Mouse (Mus musculus) kidney, postnatal 25 days (tissue): ENCODE measurements around the gene Rgl3.
A peak's percentile ranks its signal among the peaks of the same experiment; 100 is the strongest.

Source experiments
- DNase-seq, 2 experiments: peaks; one replicate each; pipeline ENCODE4 v3.0.0; 2021; ENCODE audit warnings: mixed read lengths in 2 of 2

Rgl3 gene

DNA sequence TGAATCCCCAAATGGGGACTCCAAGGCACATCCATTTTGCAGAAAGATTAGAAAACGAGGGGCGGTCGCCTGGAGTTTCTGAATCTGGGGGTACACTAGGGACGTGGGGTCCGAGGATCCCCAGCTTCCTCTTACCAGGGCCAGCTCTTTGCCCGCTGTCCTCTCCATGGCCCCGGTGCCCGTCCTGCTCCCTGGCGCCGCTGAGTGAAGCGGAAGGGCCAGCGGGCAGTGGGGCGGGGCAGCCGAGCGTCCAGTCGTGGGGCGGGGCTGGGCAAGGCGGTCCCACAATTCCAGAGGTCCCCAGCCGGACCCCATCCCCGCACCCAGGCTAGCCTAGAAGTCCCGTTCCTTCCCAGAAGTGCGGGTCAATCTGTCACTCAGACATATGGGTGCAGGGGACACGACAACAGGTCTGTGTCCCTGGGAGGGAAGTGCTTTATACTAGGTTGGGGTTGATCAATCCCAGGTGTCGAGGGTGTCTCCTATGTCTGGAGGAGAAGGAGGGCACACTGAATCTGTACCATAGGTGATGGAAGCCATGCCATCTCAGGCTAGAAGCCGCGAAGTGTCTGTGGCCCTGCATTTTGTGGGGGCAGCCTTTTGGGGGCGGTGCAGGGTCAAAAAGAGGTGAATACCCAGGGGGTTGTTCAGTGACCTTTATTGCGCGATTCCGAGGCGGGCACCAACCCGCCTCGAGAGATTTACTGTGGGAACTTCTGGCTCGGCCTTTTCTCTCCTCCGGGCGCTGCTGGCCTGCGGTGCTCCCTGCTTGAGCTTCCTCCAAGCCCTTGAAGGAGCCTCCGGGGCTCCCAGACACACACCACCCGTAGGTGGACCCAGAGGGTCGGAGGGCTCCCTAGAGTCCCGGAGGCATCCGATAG, at the start of gene Rgl3:
Gene Rgl3 (minus strand): TSS at position 217 of the 881 bp plus-strand sequence.
- peak; percentile 87 to 93 for DNase-seq

DNA sequence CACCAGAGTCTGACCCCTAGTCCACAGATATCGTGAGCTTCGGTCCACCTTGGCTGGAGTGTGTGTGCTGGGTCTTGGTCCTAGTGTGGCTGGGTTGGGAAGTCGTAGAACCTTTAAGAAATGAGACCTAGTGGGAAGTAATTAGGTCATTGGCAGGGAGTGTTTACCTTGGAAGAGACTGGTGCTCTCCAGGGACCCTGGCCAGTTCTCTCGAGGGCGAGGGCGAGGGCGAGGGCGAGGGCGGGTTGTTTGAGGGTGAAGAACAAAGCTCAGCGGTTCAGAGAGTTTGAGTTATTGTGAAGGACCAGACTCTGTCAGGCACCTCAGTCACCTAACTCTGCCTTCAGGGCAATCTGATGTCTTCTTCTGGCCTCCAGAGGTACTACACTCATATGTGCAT, 48.6 kb upstream of the Rgl3 start:
- DNase-seq, result peak in 1 of 2 experiments; percentile 43

DNA sequence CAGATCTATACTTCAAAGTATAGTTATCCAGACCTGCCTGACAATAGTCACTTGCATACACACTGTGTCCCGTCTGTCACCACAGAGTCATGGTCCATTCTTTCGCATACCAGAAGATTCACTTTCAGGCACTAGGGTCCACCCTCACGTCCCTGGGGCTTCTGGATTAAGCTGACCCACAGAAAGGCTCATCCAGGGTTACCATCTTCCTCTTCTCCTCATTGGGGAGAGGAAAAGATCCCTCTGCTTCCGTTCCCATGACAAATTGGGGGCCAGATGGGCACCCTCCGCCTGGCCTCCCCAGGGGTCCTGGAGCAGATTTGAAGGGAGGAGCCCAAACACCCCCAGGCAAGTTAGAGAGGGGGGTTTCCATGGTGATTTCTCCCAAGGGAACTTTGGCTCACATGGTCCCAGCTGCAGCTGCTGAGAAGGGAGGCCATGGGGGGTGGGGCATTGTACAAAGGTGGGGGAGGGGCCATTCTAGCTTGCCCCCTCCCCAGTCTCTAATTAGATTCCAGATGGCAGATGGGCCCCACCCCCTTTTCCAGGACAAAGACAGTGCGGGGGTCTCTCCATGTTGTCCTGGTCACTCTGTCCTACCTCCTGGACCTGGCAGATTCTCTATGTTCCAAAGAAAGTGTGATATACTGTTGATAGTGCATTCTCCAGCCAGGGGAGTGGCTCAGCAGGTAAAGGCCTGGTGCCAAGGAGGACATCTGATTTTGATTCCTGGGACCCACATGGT, 46.2 kb upstream of the Rgl3 start:
- no peak for DNase-seq

DNA sequence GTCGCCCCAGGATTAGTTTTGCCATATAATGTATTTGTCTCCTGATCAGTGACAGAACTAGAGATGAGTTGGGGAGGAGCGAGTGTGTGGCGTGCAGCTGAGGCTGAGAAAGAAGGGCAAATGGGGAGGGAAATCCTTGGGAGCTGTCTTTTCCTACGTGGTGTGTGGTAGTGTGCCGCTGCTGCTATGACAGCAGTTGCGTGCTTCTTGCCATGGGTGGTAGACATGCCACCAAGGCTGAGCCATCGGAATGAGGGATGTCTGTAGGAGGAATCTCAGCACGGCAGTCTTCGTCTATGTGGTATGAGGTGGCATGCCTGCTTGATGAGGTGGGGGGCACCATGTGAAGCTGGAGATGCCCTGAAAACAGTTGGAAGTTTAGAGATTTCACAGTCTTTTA, 41.1 kb upstream of the Rgl3 start:
- DNase-seq, result no peak

DNA sequence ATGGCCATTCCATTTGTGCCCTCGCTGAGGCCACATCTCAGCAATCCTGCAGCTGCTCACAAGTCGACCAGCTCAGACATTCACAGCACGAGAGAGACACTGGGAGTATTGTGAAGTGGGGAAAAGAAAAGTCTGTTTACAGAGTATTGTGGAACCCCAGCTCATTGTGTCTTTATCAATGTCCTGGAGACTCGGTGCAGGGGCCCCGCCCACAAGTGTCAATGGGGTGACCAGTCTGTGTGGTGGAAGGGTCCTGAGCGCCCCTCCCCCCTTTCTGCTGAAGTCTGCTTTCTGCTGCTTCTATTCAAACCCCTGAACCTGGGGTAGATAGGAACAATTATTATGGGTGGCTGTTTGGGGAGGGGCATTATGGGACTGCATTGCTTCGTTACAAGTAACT, 39.2 kb upstream of the Rgl3 start:
- DNase-seq, result no peak

GRCm38 (mm10) chr9:22024592-22024991, 35.3 kb upstream of the Rgl3 start:
- no peak for DNase-seq

DNA sequence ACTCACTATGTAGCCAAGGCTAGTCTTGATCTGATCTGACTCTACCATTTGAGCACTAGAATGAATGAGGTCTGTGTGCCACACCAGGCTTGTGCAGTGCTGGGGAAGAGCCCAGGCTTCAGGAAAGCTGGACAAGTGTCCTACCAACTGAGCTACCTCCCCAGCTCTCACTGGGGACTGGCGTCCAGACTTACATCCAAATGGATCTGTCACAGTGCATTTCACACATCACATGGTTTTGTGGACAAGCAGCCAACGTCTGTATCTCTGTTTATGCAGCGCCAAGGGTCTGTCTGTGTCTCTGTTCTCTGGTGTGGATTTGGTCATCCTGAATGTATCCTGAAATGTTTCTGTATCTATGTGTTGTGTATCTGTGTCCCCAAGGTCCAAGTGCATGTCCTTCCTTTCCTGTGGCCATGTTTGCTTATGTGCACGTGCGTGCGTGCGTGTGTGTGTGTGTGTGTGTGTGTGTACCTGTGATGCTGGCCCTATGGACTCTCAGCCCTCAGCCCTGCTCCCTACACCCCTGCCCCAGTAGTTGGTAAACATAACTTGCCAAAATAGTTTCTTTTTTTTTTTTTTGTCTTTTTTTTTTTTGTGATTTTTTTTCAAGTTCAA, 28.1 kb upstream of the Rgl3 start:
- no peak for DNase-seq

DNA sequence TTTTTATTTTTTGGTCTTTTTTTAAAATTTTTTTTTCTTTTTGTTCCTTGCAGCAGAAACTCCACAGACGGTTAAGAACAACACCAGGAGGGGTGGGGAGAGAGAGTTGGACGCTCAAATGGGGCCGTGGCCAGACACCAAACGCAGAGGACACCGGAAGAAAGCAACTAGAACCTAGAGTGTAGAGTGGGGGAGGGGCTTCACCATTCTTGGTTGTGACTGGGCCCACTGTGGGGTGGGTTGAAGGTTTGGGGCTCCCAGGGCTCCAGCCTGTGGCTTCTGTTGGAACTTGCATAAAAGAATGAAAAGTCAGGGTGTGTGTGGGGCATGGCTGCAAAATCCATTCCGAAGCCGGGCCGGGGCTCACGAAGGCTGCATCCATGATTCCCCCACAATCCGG, 27.0 kb upstream of the Rgl3 start:
- no peak for DNase-seq

GRCm38 (mm10) chr9:22012731-22013130, 23.5 kb upstream of the Rgl3 start:
- DNase-seq, result peak in 1 of 2 experiments; percentile 45

DNA sequence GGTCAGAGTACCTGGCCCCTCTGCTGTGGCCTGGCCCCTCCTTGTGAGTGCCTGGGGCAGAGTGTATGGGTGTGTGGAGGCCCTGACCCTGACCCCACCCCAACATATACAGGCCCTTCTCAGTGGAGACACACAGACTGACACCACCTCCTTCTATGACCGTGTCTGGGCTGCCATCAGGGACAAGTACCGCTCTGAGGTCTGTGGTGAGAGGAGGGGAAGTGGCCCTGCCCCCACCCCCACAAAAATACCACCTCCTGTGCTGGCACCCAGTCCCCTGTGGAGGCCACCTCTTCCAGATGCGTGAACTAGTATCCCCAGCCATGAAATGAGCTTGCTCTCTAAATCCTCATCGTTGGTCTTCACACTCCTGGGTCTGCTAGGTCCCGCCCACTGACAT, 21.8 kb upstream of the Rgl3 start:
- DNase-seq, result no peak

DNA sequence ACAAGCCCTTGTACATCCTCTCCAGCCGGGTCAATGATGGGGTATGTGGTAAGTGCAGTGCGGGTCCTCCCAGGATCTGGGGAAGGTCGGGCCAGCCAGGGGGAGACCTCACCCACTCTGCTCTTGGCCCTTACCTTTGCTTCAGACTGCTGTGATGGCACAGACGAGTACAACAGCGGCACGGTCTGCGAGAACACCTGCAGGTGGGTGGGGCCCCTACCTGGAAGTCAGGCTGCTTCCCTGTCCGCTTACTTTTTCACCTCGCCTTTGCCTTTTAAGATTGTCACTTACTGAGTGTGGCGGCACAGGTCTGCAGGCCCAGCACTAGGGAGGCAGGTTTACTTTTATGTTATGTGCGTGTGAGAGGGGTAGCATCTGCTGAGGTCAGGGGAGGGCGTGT, 15.3 kb upstream of the Rgl3 start:
- DNase-seq, result no peak

DNA sequence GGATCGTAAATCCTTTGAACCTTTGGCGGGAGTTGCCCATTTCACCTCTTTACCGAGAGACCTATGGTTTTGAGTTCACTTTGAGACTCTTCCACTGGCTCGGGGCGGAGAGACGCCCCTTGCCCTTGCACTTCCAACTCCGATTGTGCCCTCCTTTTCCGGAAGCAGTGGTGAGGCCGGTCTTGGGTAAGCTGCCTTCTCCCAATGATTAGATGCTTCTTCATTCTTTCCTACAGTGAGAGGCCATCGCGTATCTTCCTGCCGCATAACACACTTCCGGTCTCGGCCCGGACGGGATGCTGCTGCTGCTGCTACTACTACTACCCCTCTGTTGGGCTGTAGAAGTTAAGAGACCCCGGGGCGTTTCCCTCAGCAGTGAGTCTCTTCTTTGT, 13.9 kb upstream of the Rgl3 start:
- peak; percentile 31 to 55 for DNase-seq

- peak; percentile 100 for DNase-seq
Measured at GRCm38 (mm10) chr9:22002194-22003162, 13.2 kb upstream of the Rgl3 start, which contains the start of the genes Ccdc151 and Prkcsh. Ccdc151 (minus strand) TSS chr9:22002634. Prkcsh (plus strand) TSS chr9:22002806.

DNA sequence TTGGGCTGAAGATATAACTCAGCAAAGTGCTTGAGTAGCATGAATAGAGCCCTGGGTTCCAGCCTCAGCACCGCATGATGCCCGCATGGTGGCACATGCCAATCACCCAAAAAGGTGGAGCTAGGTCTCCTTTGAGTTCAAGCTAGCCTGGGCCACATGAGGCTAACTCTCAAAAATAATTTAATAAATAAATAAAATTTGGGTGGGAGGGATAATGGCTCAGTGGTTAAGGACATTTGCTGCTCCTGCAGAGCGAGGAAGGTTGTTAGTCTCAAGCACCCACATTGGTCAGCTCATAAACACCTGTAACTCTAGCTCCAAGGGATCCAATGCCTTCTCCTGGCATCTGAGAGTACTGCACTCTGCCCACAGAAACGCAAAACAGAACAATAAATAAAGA, 12.4 kb upstream of the Rgl3 start:
- no peak for DNase-seq

DNA sequence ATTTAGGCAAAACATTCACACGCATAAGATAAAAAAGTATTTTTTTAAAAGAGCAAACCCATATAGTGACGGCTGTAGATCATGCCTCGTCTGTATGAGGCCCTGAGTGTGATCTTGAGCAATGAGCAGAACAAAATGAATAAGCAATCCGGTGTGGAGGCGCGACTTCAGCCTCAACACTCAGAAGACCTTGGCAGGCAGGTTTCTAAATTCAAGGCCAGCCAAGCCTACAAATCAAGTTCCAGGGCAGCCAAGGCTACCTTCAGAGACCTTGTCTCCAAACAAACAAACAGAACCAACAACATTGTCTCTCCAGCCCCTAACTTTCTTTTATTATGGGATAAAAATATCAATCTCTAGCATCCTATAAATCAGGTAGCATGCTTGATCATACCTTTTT, 11.1 kb upstream of the Rgl3 start:
- DNase-seq, result no peak

DNA sequence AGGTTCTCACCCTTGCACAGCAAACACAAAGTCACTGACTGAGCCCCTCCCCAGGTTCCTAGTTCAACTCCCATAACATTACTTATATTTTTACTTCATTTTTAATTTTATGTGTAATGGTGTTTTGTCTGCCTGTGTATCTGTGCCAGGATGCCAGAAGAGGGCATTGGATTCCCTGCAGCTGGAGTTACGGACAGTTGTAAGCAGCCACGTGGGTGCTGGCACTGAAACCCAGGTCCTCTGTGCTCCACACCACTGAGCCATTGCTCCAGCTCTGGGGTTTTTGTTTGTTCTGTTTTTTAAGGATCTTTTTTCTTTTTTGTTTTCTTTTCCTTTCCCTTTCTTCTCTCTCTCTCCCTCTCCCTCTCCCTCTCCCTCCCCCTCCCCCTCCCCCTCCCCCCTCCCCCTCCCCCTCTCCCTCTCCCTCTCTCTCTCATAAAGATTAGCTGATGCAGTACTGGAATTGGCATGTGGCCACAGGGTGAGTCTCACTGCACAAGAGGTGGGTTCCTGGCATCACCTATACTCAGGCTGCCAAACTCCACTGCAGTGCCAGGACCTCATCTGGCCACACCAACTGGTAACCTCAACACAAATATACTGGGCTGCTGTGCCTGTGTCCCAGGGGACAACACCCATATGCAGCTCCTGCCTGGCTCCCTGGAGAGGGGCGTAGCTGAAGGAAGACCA, 7.1 kb upstream of the Rgl3 start:
- DNase-seq, result no peak

DNA sequence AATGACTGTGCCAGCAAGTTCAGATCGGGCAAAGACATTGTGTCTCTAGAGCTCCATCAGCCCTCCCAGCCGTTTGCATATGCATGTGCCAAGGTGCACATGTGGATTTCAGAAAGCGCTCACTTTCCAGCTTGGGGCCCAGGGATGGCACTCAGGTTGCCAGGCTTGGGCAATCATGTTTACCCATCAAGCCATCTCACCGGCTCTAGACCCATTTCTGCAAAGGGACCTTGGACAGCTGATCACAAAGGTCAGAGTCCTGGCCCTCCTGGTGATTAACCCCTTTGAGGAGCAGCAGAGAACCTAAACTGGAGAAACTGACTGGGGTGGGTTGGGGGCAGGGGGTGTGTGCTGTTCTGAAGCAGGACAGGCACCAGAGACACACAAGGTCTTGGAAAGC, 3.0 kb upstream of the Rgl3 start:
- no peak for DNase-seq

- DNase-seq, result peak; percentile 78 to 90
Measured at GRCm38 (mm10) chr9:21988421-21989101, 685 bp downstream of the Rgl3 start.

DNA sequence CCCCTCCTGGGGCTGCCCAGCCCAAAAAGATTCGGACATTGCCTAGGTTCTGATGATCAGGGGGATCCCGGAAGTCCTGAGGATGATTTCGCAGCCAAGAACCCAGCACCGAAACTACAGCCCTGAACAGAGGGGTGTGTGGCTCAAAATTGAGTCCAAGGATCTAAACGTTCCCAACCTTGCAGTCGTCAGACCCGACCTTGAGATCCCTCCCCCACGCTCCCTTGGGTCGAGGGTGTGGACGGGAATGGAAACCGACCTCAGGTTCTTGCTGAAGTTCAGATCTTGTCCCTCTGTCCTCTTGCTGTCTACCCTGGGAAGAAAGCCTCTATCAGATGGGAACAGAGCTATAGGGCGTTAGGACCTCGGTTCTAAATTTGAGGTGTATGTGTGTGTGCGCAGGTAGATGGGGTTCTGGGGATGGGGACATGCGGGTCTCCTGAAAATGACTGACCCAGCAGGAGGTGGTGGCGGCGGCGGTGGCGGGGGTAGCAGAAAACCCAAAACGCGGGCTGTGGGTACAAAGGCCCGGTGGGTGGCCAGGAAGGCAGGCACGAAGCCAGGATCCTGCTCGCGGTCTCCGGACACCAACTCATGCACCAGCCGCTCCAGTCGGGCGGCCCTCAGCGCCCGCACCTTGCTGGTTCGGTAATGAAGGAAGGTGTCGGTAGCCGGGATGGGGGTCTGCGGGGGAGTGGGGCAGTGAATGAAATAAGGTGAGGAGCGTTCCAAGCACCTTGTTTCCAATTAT, 1.5 kb downstream of the Rgl3 start:
- DNase-seq, result peak; percentile 28 to 52

GRCm38 (mm10) chr9:21983911-21984310, 5.3 kb downstream of the Rgl3 start:
- DNase-seq, result no peak
